Mouse (Mus musculus): ENCODE data around the gene Nr2e1. TPM values are rescaled to one million over a fixed set of nuclear protein-coding genes. Genes with fewer than 3 reads are reported as not detected.
A peak's percentile ranks its signal among the peaks of the same experiment; 100 is the strongest.

The Nr2e1 gene
- not detected for total RNA-seq (2018; cell fraction: chromatin; rRNA removed)
- total RNA-seq (2018; cell fraction: cytosol; rRNA removed) = not detected
- total RNA-seq (2018; cell fraction: nucleus; rRNA removed) = not detected
- polyA plus RNA-seq (2018) = not detected in 3 replicates

- no peaks in the 10 kb centered on the region for H3K36me3 ChIP-seq (ENCODE audit: inconsistent target)
- no peak within 1 kb of the TSS for H3K27ac ChIP-seq
- no peak within 1 kb of the TSS for H3K4me3 ChIP-seq (ENCODE audit: inconsistent target)
- no peaks in the 10 kb centered on the region for H3K79me2 ChIP-seq (ENCODE audit: inconsistent target)
- WGBS (ENCODE audit: missing documents) = 3% methylated on average over 40 of the region's 43 CpGs
Observed at GRCm38 (mm10) chr10:42583157-42583872, at the start of gene Nr2e1, which contains the start of gene Ostm1. Gene Nr2e1 (minus strand): TSS chr10:42583632. Gene Ostm1 (plus strand): TSS chr10:42583822.

- Histone ChIP-seq H3K27ac (no peak overlapping the region), H3K36me3 (ENCODE audit: inconsistent target) (no peaks in the 10 kb centered on the region), H3K4me3 (ENCODE audit: inconsistent target) (peak overlapping the region; percentile 41), H3K79me2 (ENCODE audit: inconsistent target) (no peaks in the 10 kb centered on the region)
- 3% methylated on average over 38 of the region's 39 CpGs for WGBS (ENCODE audit: missing documents)
Observed at GRCm38 (mm10) chr10:42632453-42633360, 49.3 kb upstream of the Nr2e1 start.

GRCm38 (mm10) chr10:42631754-42632452 is 48.5 kb upstream of the Nr2e1 start:
- Histone ChIP-seq H3K79me2 (ENCODE audit: inconsistent target) (no peaks in the 10 kb centered on the region), H3K4me3 (ENCODE audit: inconsistent target) (peak overlapping the region; percentile 41; the same call in 1 of the 2 replicates), H3K27ac (no peak overlapping the region), H3K36me3 (ENCODE audit: inconsistent target) (no peaks in the 10 kb centered on the region)
- 6% methylated on average over 42 of the region's 42 CpGs for WGBS (ENCODE audit: missing documents)

GRCm38 (mm10) chr10:42630596-42631355 is 47.3 kb upstream of the Nr2e1 start:
- WGBS (ENCODE audit: missing documents) = 20% methylated on average over 16 of the region's 19 CpGs
- no peak overlapping the region for H3K4me3 ChIP-seq (ENCODE audit: inconsistent target)
- H3K36me3 ChIP-seq (ENCODE audit: inconsistent target) = no peaks in the 10 kb centered on the region
- no peak overlapping the region for H3K27ac ChIP-seq
- H3K79me2 ChIP-seq (ENCODE audit: inconsistent target) = no peaks in the 10 kb centered on the region

GRCm38 (mm10) chr10:42625907-42626306 is 42.5 kb upstream of the Nr2e1 start:
- 82% methylated on average over 2 of the region's 2 CpGs for WGBS (ENCODE audit: missing documents)
- Histone ChIP-seq H3K4me3 (ENCODE audit: inconsistent target) (no peak overlapping the region), H3K27ac (no peak overlapping the region), H3K79me2 (ENCODE audit: inconsistent target) (no peaks in the 10 kb centered on the region), H3K36me3 (ENCODE audit: inconsistent target) (no peaks in the 10 kb centered on the region)

GRCm38 (mm10) chr10:42618291-42618690 is 34.9 kb upstream of the Nr2e1 start:
- H3K4me3 ChIP-seq (ENCODE audit: inconsistent target) = no peak overlapping the region
- H3K79me2 ChIP-seq (ENCODE audit: inconsistent target) = no peaks in the 10 kb centered on the region
- WGBS (ENCODE audit: missing documents) = 69% methylated on average over 2 of the region's 2 CpGs
- no peaks in the 10 kb centered on the region for H3K36me3 ChIP-seq (ENCODE audit: inconsistent target)
- H3K27ac ChIP-seq = no peak overlapping the region

GRCm38 (mm10) chr10:42614766-42615165 is 31.3 kb upstream of the Nr2e1 start:
- Histone ChIP-seq H3K27ac (no peak overlapping the region), H3K36me3 (ENCODE audit: inconsistent target) (no peaks in the 10 kb centered on the region), H3K79me2 (ENCODE audit: inconsistent target) (no peaks in the 10 kb centered on the region), H3K4me3 (ENCODE audit: inconsistent target) (no peak overlapping the region)
- 22% methylated on average over 9 of the region's 9 CpGs for WGBS (ENCODE audit: missing documents)

GRCm38 (mm10) chr10:42613639-42614381 is 30.4 kb upstream of the Nr2e1 start:
- Histone ChIP-seq H3K27ac (no peak overlapping the region), H3K4me3 (ENCODE audit: inconsistent target) (no peak overlapping the region), H3K79me2 (ENCODE audit: inconsistent target) (no peaks in the 10 kb centered on the region), H3K36me3 (ENCODE audit: inconsistent target) (no peaks in the 10 kb centered on the region)
- WGBS (ENCODE audit: missing documents) = 4% methylated on average over 40 of the region's 40 CpGs

GRCm38 (mm10) chr10:42613075-42613474 is 29.6 kb upstream of the Nr2e1 start:
- WGBS (ENCODE audit: missing documents) = 16% methylated on average over 12 of the region's 12 CpGs
- Histone ChIP-seq H3K36me3 (ENCODE audit: inconsistent target) (no peaks in the 10 kb centered on the region), H3K4me3 (ENCODE audit: inconsistent target) (no peak overlapping the region), H3K27ac (no peak overlapping the region), H3K79me2 (ENCODE audit: inconsistent target) (no peaks in the 10 kb centered on the region)

GRCm38 (mm10) chr10:42606757-42607156 is 23.3 kb upstream of the Nr2e1 start:
- H3K27ac ChIP-seq = no peak overlapping the region
- 72% methylated on average over 4 of the region's 4 CpGs for WGBS (ENCODE audit: missing documents)
- no peak overlapping the region for H3K4me3 ChIP-seq (ENCODE audit: inconsistent target)
- H3K79me2 ChIP-seq (ENCODE audit: inconsistent target) = no peaks in the 10 kb centered on the region
- H3K36me3 ChIP-seq (ENCODE audit: inconsistent target) = no peaks in the 10 kb centered on the region

- Histone ChIP-seq H3K27ac (no peak overlapping the region), H3K36me3 (ENCODE audit: inconsistent target) (no peaks in the 10 kb centered on the region), H3K4me3 (ENCODE audit: inconsistent target) (no peak overlapping the region), H3K79me2 (ENCODE audit: inconsistent target) (no peaks in the 10 kb centered on the region)
- 70% methylated on average over 2 of the region's 2 CpGs for WGBS (ENCODE audit: missing documents)
Observed at GRCm38 (mm10) chr10:42604874-42605273, 21.4 kb upstream of the Nr2e1 start.

- Histone ChIP-seq H3K36me3 (ENCODE audit: inconsistent target) (no peaks in the 10 kb centered on the region), H3K27ac (no peak overlapping the region), H3K79me2 (ENCODE audit: inconsistent target) (no peaks in the 10 kb centered on the region), H3K4me3 (ENCODE audit: inconsistent target) (no peak overlapping the region)
- 46% methylated on average over 9 of the region's 10 CpGs for WGBS (ENCODE audit: missing documents)
Observed at GRCm38 (mm10) chr10:42601556-42601955, 18.1 kb upstream of the Nr2e1 start.

GRCm38 (mm10) chr10:42598615-42599014 is 15.2 kb upstream of the Nr2e1 start:
- Histone ChIP-seq H3K36me3 (ENCODE audit: inconsistent target) (no peaks in the 10 kb centered on the region), H3K27ac (no peak overlapping the region), H3K4me3 (ENCODE audit: inconsistent target) (no peak overlapping the region), H3K79me2 (ENCODE audit: inconsistent target) (no peaks in the 10 kb centered on the region)
- WGBS (ENCODE audit: missing documents) = 73% methylated on average over 8 of the region's 8 CpGs

All from macrophage (primary cell).